Mouse (Mus musculus): ENCODE results near the gene Taf4.

DNA sequence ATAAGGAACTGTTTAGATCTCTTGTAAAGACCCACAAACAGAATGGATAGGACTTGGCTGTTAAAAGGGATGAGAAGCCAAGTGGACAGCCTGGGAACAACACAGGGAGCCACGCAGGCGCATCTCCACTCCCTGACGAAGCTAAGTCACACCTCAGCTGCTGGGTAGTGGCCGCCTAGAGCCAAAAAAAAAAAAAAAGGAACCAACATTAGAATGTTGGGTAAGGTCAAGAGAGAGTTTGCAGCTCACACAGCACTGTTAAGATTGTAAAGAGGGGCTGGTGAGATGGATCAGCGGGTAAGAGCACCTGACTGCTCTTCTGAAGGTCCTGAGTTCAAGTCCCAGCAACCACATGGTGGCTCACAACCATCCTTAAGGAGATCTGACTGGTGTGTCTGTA is 27.6 kb downstream of the Taf4 start:
- TF ChIP-seq USF1 (IDR thresholded peaks at IDR 0.05; ENCODE audit: low read depth) (no peak), CTCF (IDR thresholded peaks at IDR 0.05; ENCODE audit: control insufficient read depth, insufficient read depth, insufficient read length) (no peak), MYOG (IDR thresholded peaks at IDR 0.05; ENCODE audit: control insufficient read depth, extremely low read depth, insufficient read length) (no peak), MYOD1 (IDR thresholded peaks at IDR 0.05; ENCODE audit: control insufficient read depth, insufficient read length, low read depth) (no peak)
